7 mouse cellular contexts compared by ENCODE assay signal in genomic region chr7:120690634-120691033, GRCm38 (mm10). TPM values are rescaled to one million over a fixed set of nuclear protein-coding genes. Genes with fewer than 3 reads are reported as not detected.
DNase-seq lines count a peak whose midpoint lies in the region; TF ChIP-seq lines count a peak whose summit lies in the region.

No protein-coding gene starts in this region.

- no peak overlapping the region for H3K27ac ChIP-seq in kidney, adult 2 months (ENCODE audit: insufficient read depth, low read depth, low read length)

- no peak for DNase-seq in kidney, adult 2 months
- DNase-seq in kidney, adult 8-10 months: no peak
- DNase-seq in 3T3-L1 (ENCODE audit: low read depth, low spot score): peak; percentile 9
- DNase-seq in A20 (ENCODE audit: low read depth, low spot score): peak; percentile 32
- peak; percentile 55 for DNase-seq in induced T-regulatory cell, adult 2 months (ENCODE audit: low read depth)
- no peak for DNase-seq in urinary bladder, postnatal 10 days (ENCODE audit: low spot score)
- DNase-seq in right cerebral cortex, postnatal 14 days: no peak

- TF ChIP-seq CTCF in kidney, adult 2 months (conservative IDR thresholded peaks at IDR 0.05; ENCODE audit: insufficient read depth, insufficient read length, low read depth, low read length): 0 out of 2 replicates have a peak, but pooled peaks have one; percentile 20

- 74% methylated on average over 4 of the region's 4 CpGs for WGBS in kidney, adult 2 months

- no peak overlapping the region for H3K4me3 ChIP-seq in kidney, adult 2 months (ENCODE audit: insufficient read depth, low read depth, low read length)

- no peaks in the 10 kb centered on the region for H3K27me3 ChIP-seq in kidney, adult 2 months (replicated peaks; ENCODE audit: control insufficient read depth, insufficient read depth, low read length)

- peaks cover 2% of the 10 kb centered on the region; the same call in 1 of the 2 replicates for H3K4me1 ChIP-seq in kidney, adult 2 months (ENCODE audit: control insufficient read depth, insufficient read depth, low read length)

- no peaks in the 10 kb centered on the region for H3K36me3 ChIP-seq in kidney, adult 2 months (ENCODE audit: control insufficient read depth, insufficient read depth, low read length)

- TF ChIP-seq POLR2A in kidney, adult 2 months (IDR thresholded peaks at IDR 0.05; ENCODE audit: low read depth, low read length): no peak

RNA-seq across cellular contexts. Expression of gene Mosmo, which starts 13.2 kb away (rescaled TPM):
- polyA plus RNA-seq in kidney, adult 2 months (2012; rRNA removed): 19.4 and 20.6 TPM in 2 replicates

RNA-seq across cellular contexts. Expression of gene Pdzd9, which starts 20.5 kb away (rescaled TPM):
- 0.09 TPM in 1 of 2 replicates, not detected in the other for polyA plus RNA-seq in kidney, adult 2 months (2012; rRNA removed)

RNA-seq across cellular contexts. Expression of gene Vwa3a, which starts 48.5 kb away (rescaled TPM):
- 0.53 and 0.77 TPM in 2 replicates for polyA plus RNA-seq in kidney, adult 2 months (2012; rRNA removed)

RNA-seq across cellular contexts. Expression of gene Uqcrc2, which starts 55.7 kb away (rescaled TPM):
- polyA plus RNA-seq in kidney, adult 2 months (2012; rRNA removed): 228 and 275 TPM in 2 replicates

Comparison
In these comparisons a context has a peak if more than half of its experiments do, and no peak if none do; other contexts are left out.
1. DNase-seq: peak in 3T3-L1 (single experiment), A20 (single experiment) and induced T-regulatory cell, adult 2 months (single experiment); none in kidney, adult 2 months (single experiment), kidney, adult 8-10 months (0 of 2), urinary bladder, postnatal 10 days (single experiment) and right cerebral cortex, postnatal 14 days (single experiment).